Mouse (Mus musculus): ENCODE measurements around the gene Dhrs4. TPM values are rescaled to one million over a fixed set of nuclear protein-coding genes. Genes with fewer than 3 reads are reported as not detected.

Gene Dhrs4
- polyA plus RNA-seq, 1 experiment = 29.6 TPM

DNA sequence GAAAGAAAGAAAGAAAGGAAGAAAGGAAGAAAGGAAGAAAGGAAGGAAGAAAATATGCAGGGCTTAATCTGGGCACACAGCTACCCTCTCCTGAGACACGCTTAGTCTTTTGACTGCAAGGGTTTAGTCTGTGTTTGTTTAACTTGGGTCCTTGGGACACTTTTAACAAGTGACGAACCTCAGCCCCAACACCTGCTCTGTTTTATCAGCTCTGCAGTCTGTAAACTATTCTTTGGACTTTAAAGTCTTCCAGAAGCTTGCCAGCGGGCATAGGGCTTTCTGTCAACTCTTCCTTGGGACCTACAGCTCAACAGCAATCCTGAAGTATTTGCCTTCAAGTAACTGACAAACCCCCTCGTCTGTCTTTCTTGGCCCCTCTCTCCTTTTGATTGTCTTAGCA lies 16.8 kb upstream of the Dhrs4 start:
- no peak for TF ChIP-seq POLR2A (IDR thresholded peaks at IDR 0.05; ENCODE audit: insufficient read depth, low read length)
- no peak for TF ChIP-seq CTCF (IDR thresholded peaks at IDR 0.05; ENCODE audit: low read depth, low read length)
- TF ChIP-seq EP300 (IDR thresholded peaks at IDR 0.05; ENCODE audit: insufficient read depth, low read depth, low read length) = no peak
- H3K4me3 ChIP-seq (ENCODE audit: low read depth, low read length) = no peak overlapping the region
- no peak overlapping the region for H3K9ac ChIP-seq (ENCODE audit: low read depth, poor library complexity, severe bottlenecking)

DNA sequence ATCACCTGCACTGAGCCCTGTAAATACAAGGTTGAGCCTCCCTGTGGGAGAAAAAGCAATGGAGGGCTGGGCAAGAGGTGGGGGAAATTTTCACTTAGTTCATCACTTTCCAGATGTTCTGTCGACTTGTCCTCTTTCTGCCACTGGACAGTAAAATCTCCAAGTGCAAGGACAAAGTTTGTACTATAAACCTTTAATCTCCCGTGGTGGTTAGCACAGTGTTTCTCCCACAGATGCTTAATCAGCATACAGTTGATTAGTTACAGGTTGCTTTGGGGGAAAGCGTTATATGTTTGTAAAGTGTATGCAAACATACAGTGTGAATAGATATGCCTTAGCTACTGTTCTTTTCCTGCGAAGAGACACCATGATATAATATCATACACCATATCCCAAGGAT lies 12.1 kb upstream of the Dhrs4 start:
- Histone ChIP-seq H3K27me3 (ENCODE audit: control insufficient read depth, insufficient read depth, low read length, poor library complexity, severe bottlenecking) (no peaks in the 10 kb centered on the region), H3K4me1 (ENCODE audit: control insufficient read depth, insufficient read depth, low read length) (peaks cover 1% of the 10 kb centered on the region), H3K9me3 (replicated peaks; ENCODE audit: control insufficient read depth, insufficient read depth, low read length, poor library complexity, severe bottlenecking) (no peaks in the 10 kb centered on the region), H3K4me3 (ENCODE audit: low read depth, low read length) (no peak overlapping the region), H3K9ac (ENCODE audit: low read depth, poor library complexity, severe bottlenecking) (no peak overlapping the region), H3K27ac (ENCODE audit: insufficient read depth, low read length) (no peak overlapping the region), H3K36me3 (ENCODE audit: control insufficient read depth, insufficient read depth, low read length, poor library complexity, severe bottlenecking) (no peaks in the 10 kb centered on the region)
- TF ChIP-seq POLR2A (IDR thresholded peaks at IDR 0.05; ENCODE audit: insufficient read depth, low read length) (no peak), CTCF (IDR thresholded peaks at IDR 0.05; ENCODE audit: low read depth, low read length) (no peak), EP300 (IDR thresholded peaks at IDR 0.05; ENCODE audit: insufficient read depth, low read depth, low read length) (no peak)

More for the DNA sequence above, 16.8 kb upstream of the Dhrs4 start:
- Histone ChIP-seq H3K4me1 (ENCODE audit: control insufficient read depth, insufficient read depth, low read length) (peaks cover 3% of the 10 kb centered on the region), H3K27me3 (ENCODE audit: control insufficient read depth, insufficient read depth, low read length, poor library complexity, severe bottlenecking) (no peaks in the 10 kb centered on the region), H3K36me3 (ENCODE audit: control insufficient read depth, insufficient read depth, low read length, poor library complexity, severe bottlenecking) (no peaks in the 10 kb centered on the region), H3K27ac (ENCODE audit: insufficient read depth, low read length) (no peak overlapping the region), H3K9me3 (replicated peaks; ENCODE audit: control insufficient read depth, insufficient read depth, low read length, poor library complexity, severe bottlenecking) (no peaks in the 10 kb centered on the region)

DNA sequence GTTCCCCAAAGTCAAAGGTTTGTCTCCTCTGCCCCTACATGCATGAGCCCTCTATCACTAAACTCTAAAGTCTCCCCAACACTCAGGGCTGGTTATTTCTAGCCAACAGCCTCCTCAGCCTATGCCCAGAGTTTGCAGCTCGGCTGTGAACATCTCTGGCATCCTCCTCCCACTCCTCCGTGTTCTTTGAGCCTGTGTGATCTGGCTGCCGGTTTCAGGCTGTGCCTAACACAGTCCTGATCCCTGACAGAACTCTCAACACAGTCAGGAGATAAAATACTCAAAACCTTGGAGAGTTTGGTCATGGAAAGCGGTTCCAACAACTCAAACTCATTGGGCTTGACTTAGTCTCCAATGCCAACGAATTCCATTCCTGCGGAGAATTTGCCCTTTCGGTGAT lies 11.4 kb upstream of the Dhrs4 start:
- TF ChIP-seq POLR2A (IDR thresholded peaks at IDR 0.05; ENCODE audit: insufficient read depth, low read length) (no peak), CTCF (IDR thresholded peaks at IDR 0.05; ENCODE audit: low read depth, low read length) (no peak), EP300 (IDR thresholded peaks at IDR 0.05; ENCODE audit: insufficient read depth, low read depth, low read length) (no peak)
- no peak overlapping the region for H3K27ac ChIP-seq (ENCODE audit: insufficient read depth, low read length)

DNA sequence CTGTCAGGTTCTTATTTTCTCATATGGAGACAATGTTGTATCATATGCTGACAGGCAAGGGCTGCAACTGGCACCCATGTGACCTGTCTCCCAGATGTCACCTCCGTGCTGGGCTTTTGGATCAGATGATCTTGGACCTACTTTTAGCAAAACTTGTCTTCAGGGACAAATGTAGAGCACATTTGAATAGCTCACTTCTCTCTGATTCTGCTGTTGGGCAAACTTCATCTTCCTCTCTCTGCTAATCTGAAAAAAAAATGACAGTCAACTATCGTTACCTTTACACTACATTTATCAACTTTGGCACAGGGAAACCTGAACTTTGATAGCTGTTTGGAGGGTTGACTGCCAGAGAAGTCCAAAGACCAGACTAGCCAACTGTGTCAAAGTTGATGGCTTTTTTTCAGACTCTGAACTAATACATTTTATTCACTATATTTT lies 10.2 kb upstream of the Dhrs4 start:
- no peak overlapping the region for H3K9ac ChIP-seq (ENCODE audit: low read depth, poor library complexity, severe bottlenecking)
- H3K9me3 ChIP-seq (replicated peaks; ENCODE audit: control insufficient read depth, insufficient read depth, low read length, poor library complexity, severe bottlenecking) = no peaks in the 10 kb centered on the region

More for the DNA sequence above, 11.4 kb upstream of the Dhrs4 start:
- Histone ChIP-seq H3K4me3 (ENCODE audit: low read depth, low read length) (no peak overlapping the region), H3K36me3 (ENCODE audit: control insufficient read depth, insufficient read depth, low read length, poor library complexity, severe bottlenecking) (no peaks in the 10 kb centered on the region), H3K9me3 (replicated peaks; ENCODE audit: control insufficient read depth, insufficient read depth, low read length, poor library complexity, severe bottlenecking) (no peaks in the 10 kb centered on the region), H3K4me1 (ENCODE audit: control insufficient read depth, insufficient read depth, low read length) (peaks cover 5% of the 10 kb centered on the region), H3K27me3 (ENCODE audit: control insufficient read depth, insufficient read depth, low read length, poor library complexity, severe bottlenecking) (no peaks in the 10 kb centered on the region), H3K9ac (ENCODE audit: low read depth, poor library complexity, severe bottlenecking) (no peak overlapping the region)

DNA sequence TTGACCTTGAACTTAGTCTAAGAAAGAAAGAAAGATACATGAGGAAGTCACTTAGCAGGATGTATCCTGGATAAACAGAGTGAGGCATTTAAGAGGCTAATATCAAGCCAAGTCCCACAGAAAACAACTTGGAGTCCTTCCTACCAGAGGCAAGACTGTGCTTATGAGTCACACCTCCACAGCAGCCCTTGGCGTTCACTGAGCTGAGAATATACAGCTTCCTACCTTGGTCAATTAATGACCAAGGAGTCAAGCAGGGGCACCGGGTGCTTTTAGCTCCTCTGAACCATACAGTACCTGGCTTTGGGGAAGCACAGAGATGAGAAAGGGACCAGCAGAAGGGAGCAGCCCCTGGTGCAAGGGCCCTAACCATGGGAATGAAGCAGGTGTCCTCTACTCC lies 9.5 kb upstream of the Dhrs4 start:
- TF ChIP-seq CTCF (IDR thresholded peaks at IDR 0.05; ENCODE audit: low read depth, low read length) (no peak), EP300 (IDR thresholded peaks at IDR 0.05; ENCODE audit: insufficient read depth, low read depth, low read length) (no peak), POLR2A (IDR thresholded peaks at IDR 0.05; ENCODE audit: insufficient read depth, low read length) (no peak)
- H3K27ac ChIP-seq (ENCODE audit: insufficient read depth, low read length) = no peak overlapping the region
- no peaks in the 10 kb centered on the region for H3K27me3 ChIP-seq (ENCODE audit: control insufficient read depth, insufficient read depth, low read length, poor library complexity, severe bottlenecking)
- no peak overlapping the region for H3K9ac ChIP-seq (ENCODE audit: low read depth, poor library complexity, severe bottlenecking)
- no peak overlapping the region for H3K4me3 ChIP-seq (ENCODE audit: low read depth, low read length)
- no peaks in the 10 kb centered on the region for H3K9me3 ChIP-seq (replicated peaks; ENCODE audit: control insufficient read depth, insufficient read depth, low read length, poor library complexity, severe bottlenecking)
- peaks cover 5% of the 10 kb centered on the region for H3K4me1 ChIP-seq (ENCODE audit: control insufficient read depth, insufficient read depth, low read length)
- H3K36me3 ChIP-seq (ENCODE audit: control insufficient read depth, insufficient read depth, low read length, poor library complexity, severe bottlenecking) = no peaks in the 10 kb centered on the region

More for the DNA sequence above, 10.2 kb upstream of the Dhrs4 start:
- H3K4me3 ChIP-seq (ENCODE audit: low read depth, low read length) = no peak overlapping the region
- H3K27me3 ChIP-seq (ENCODE audit: control insufficient read depth, insufficient read depth, low read length, poor library complexity, severe bottlenecking) = no peaks in the 10 kb centered on the region
- TF ChIP-seq POLR2A (IDR thresholded peaks at IDR 0.05; ENCODE audit: insufficient read depth, low read length) (no peak), CTCF (IDR thresholded peaks at IDR 0.05; ENCODE audit: low read depth, low read length) (no peak), EP300 (IDR thresholded peaks at IDR 0.05; ENCODE audit: insufficient read depth, low read depth, low read length) (no peak)
- H3K4me1 ChIP-seq (ENCODE audit: control insufficient read depth, insufficient read depth, low read length) = peaks cover 5% of the 10 kb centered on the region
- H3K36me3 ChIP-seq (ENCODE audit: control insufficient read depth, insufficient read depth, low read length, poor library complexity, severe bottlenecking) = no peaks in the 10 kb centered on the region
- no peak overlapping the region for H3K27ac ChIP-seq (ENCODE audit: insufficient read depth, low read length)

DNA sequence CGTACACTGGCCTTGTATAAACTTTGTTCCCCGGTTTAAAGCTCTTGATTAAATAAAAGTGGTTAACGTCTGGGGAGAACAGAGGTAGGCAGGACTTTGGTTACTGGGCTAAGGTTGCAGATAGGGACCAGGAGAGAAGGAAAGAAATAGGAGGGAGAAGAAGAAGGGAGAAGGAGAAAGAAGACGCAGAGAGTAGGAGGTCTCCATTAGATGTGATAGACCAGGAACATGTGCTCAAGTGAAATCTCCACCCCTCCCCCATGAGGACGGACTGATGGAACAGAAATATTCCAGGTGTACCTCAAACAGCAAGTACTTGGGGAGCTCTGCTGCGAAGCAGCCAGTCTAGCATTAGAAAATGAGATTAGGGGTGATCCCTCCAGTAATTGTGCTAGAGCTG lies 8.7 kb upstream of the Dhrs4 start:
- H3K4me3 ChIP-seq (ENCODE audit: low read depth, low read length) = no peak overlapping the region
- no peaks in the 10 kb centered on the region for H3K9me3 ChIP-seq (replicated peaks; ENCODE audit: control insufficient read depth, insufficient read depth, low read length, poor library complexity, severe bottlenecking)
- H3K27ac ChIP-seq (ENCODE audit: insufficient read depth, low read length) = no peak overlapping the region
- no peaks in the 10 kb centered on the region for H3K27me3 ChIP-seq (ENCODE audit: control insufficient read depth, insufficient read depth, low read length, poor library complexity, severe bottlenecking)
- H3K36me3 ChIP-seq (ENCODE audit: control insufficient read depth, insufficient read depth, low read length, poor library complexity, severe bottlenecking) = no peaks in the 10 kb centered on the region
- H3K4me1 ChIP-seq (ENCODE audit: control insufficient read depth, insufficient read depth, low read length) = peaks cover 5% of the 10 kb centered on the region
- H3K9ac ChIP-seq (ENCODE audit: low read depth, poor library complexity, severe bottlenecking) = no peak overlapping the region
- TF ChIP-seq POLR2A (IDR thresholded peaks at IDR 0.05; ENCODE audit: insufficient read depth, low read length) (no peak), EP300 (IDR thresholded peaks at IDR 0.05; ENCODE audit: insufficient read depth, low read depth, low read length) (no peak), CTCF (IDR thresholded peaks at IDR 0.05; ENCODE audit: low read depth, low read length) (no peak)

All from ES-Bruce4 (cell line).